Mouse (Mus musculus): ENCODE data around the gene Nhsl2. TPM values are rescaled to one million over a fixed set of nuclear protein-coding genes. Genes with fewer than 3 reads are reported as not detected.
"Not testable (repeated sequence)": the region's sequence is repeated elsewhere in the genome, so short reads cannot be mapped to it uniquely, and the experiment has no call there.

Gene Nhsl2
- polyA plus RNA-seq, 1 experiment = 12.1 TPM

- DNase-seq (ENCODE audit: extremely low spot score in 1 of 2, low spot score in 1 of 2) = peak in 1 of 2 experiments; percentile 27
These were observed 227.9 kb downstream of the Nhsl2 start for GRCm38 (mm10) chrX:102076886-102077765.

GRCm38 (mm10) chrX:102081076-102081475, 231.9 kb downstream of the Nhsl2 start:
- no peak for DNase-seq (ENCODE audit: extremely low spot score in 1 of 2, low spot score in 1 of 2)

DNA sequence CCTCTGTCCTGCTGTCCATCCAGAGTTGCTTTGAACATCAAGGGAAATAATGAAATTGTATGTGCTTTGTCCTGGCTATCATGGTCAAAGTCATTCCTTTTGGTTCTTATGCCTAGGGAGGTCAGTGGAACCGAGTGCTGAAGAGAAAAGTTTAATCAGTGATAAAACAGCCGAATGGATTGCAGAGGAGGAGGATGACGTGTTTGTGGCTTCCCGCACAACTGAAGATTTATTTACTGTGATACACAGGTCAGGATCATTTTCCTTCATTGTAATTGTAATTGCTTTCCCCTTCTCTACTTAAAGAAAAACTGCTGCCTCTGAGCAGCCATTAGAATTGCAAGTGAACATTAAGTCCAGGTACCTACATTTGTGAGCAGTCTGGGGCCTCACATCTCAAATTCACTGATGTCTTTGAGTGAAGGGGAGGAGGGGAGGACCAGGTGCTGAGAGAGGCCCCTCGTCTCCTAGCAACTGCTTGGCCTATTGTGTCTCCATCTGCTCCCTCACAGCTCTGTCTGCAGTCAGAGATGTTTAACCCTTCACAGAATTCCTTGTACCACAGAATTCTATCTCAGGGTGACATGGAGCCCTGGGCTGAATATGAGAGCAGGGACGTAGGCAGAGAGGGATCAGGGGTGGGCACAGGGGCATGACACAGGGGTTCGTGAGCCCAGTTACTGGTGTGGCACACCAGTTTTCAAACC, 232.5 kb downstream of the Nhsl2 start:
- DNase-seq (ENCODE audit: extremely low spot score in 1 of 2, low spot score in 1 of 2) = no peak

GRCm38 (mm10) chrX:102082340-102082739, 233.2 kb downstream of the Nhsl2 start:
- DNase-seq (ENCODE audit: extremely low spot score in 1 of 2, low spot score in 1 of 2) = no peak

DNA sequence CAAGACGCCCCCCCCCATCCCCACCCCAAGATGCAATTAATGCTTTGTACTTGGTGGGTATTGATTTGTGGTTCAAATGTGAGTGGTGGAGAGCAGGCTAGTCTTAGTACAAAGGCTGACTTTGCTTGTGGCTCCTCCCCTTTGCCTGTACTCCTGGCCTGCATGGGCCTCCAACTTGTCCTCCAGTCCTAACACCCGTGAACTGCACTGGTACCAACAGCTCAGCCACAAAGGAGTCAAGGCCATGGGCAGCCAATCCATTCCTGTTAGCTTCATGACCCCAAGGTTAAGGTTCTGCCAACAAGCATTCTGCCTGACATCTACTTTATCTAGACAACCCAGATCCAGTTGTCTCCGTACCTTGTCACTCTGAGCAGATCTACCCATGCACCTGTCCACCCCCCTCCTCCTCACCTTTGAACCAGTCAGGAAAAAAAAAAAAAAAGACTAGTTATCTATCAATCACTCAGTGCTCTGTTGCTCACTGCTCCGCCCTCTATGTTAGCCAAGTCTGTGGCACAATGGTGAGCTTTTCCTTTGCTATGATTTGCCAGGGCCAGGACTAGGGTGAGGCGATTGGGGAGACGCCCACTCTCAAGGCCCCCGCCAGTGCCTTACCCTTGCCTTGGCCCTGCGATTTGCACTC, 236.7 kb downstream of the Nhsl2 start:
- no peak for DNase-seq (ENCODE audit: extremely low spot score in 1 of 2, low spot score in 1 of 2)

DNA sequence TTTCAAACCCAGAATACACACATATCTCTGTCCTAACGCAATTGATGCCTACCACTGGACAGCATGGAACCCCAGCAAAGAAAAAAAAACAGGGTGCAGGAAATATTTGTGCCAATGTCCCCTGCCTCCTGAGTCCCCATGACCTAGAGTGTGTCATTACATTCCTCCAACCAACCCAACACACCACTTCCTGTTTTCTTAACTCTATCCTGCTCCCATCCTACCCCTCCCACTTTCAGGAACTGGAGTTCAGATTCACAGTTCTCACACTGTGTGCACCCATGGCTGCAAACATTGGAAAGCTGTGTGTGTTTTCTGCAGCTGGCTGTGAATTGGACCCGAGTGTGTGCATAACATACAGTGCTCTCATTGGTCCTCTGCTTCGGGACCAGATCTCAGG, 241.4 kb downstream of the Nhsl2 start:
- no peak for DNase-seq (ENCODE audit: extremely low spot score in 1 of 2, low spot score in 1 of 2)

- no peak for DNase-seq (ENCODE audit: extremely low spot score in 1 of 2, low spot score in 1 of 2)
These were observed 245.3 kb downstream of the Nhsl2 start for GRCm38 (mm10) chrX:102094381-102094904.

- no peak for DNase-seq (ENCODE audit: extremely low spot score in 1 of 2, low spot score in 1 of 2)
These were observed 252.7 kb downstream of the Nhsl2 start for GRCm38 (mm10) chrX:102101886-102102285.

GRCm38 (mm10) chrX:102103830-102104229, 254.6 kb downstream of the Nhsl2 start:
- DNase-seq (ENCODE audit: extremely low spot score in 1 of 2, low spot score in 1 of 2) = not testable (repeated sequence)

GRCm38 (mm10) chrX:102109349-102109748, 260.2 kb downstream of the Nhsl2 start:
- DNase-seq (ENCODE audit: extremely low spot score in 1 of 2, low spot score in 1 of 2) = not testable (repeated sequence)

DNA sequence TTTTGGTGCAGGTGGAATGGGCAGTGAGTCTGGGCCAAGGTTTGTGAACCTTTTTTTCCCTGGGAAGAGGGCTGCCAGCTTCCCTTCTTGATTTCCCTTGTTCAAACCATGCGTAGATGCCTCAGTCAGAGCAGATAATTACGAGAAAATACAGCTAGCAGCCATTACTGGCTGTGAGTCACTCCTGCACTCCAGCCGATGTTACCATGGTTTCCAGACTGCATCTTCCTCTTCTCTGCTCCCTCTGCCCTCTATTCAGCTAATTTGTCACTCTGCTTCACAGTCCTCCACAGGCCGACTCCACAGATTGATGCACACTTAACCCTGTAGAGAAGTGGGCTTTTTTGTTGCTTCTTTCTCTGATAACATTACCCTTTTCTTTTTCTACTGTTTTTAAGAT, 266.5 kb downstream of the Nhsl2 start:
- DNase-seq (ENCODE audit: extremely low spot score in 1 of 2, low spot score in 1 of 2) = peak in 1 of 2 experiments; percentile 40

GRCm38 (mm10) chrX:102119042-102119864, 270.1 kb downstream of the Nhsl2 start, which contains the start of gene Pin4:
Gene Pin4 (plus strand): TSS chrX:102119447.
- DNase-seq (ENCODE audit: extremely low spot score in 1 of 2, low spot score in 1 of 2) = peak; percentile 93 to 97

DNA sequence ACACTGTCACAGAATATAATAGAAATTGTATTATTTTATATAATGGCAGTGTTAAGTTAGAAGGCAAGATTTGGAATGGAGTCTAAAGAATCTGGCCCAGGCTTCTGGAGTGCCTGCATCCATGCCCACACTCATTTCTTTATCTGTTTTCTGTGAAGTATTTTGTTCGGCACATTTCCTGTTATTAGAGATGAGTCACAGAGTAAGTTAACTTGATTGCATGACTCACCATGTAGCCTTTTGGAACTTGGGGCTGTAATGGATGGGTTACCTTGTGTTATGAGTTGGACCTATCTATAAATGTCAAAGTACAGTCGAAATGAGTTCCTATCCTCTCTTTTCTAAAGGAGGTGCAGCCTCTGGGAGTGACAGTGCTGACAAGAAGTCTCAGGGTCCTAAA, 272.1 kb downstream of the Nhsl2 start:
- DNase-seq (ENCODE audit: extremely low spot score in 1 of 2, low spot score in 1 of 2) = no peak

DNA sequence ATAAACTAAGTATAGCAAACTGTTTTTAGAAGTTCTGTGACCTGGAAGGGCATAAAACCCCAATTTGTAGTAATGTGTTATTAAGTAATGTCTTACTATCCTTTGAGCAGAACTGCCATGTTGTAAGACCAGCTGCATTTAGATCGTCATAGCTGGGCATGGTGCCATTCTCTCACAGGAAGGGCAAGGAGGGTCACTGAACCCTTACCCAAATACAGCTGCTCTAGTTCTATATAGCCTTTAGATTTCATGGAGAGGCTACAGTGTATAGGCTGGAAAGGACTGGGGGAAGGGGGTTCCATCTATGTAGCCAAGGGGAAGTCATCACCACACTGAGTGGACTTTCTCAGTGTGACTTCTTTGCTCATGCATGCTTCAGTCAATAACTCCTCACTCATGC, 292.0 kb downstream of the Nhsl2 start:
- no peak for DNase-seq (ENCODE audit: extremely low spot score in 1 of 2, low spot score in 1 of 2)

Other genes starting within 250 kb of the Nhsl2 start
- gene Ogt, start 209.3 kb upstream of the Nhsl2 start, polyA plus RNA-seq (2012; rRNA removed) = 360 and 403 TPM in 2 replicates
- gene Cxcr3, start 115.1 kb upstream of the Nhsl2 start, polyA plus RNA-seq (2012; rRNA removed) = 0.25 and 0.46 TPM in 2 replicates
- 0.08 and 0.16 TPM in 2 replicates for gene Gm4779, start 55.0 kb upstream of the Nhsl2 start, polyA plus RNA-seq (2012; rRNA removed)
- gene 8030474K03Rik, start 54.7 kb upstream of the Nhsl2 start, polyA plus RNA-seq (2012; rRNA removed) = not detected in 2 replicates
- 24.8 and 27.3 TPM in 2 replicates for gene Rtl5, start 221.9 kb downstream of the Nhsl2 start, polyA plus RNA-seq (2012; rRNA removed)

Data from frontal cortex, adult 2 months (tissue).